Mouse (Mus musculus) fat pad, adult 2 months (tissue): Measurements from ENCODE around the gene Serinc5.
"Not testable (repeated sequence)": the region's sequence is repeated elsewhere in the genome, so short reads cannot be mapped to it uniquely, and the experiment has no call there.

Experiments used
- DNase-seq: peaks from one replicate; pipeline ENCODE4 v3.0.0-alpha.2; 2011; ENCODE audit warnings: low read depth, low spot score; ENCODE audit errors: extremely low read depth

Serinc5 gene

DNA sequence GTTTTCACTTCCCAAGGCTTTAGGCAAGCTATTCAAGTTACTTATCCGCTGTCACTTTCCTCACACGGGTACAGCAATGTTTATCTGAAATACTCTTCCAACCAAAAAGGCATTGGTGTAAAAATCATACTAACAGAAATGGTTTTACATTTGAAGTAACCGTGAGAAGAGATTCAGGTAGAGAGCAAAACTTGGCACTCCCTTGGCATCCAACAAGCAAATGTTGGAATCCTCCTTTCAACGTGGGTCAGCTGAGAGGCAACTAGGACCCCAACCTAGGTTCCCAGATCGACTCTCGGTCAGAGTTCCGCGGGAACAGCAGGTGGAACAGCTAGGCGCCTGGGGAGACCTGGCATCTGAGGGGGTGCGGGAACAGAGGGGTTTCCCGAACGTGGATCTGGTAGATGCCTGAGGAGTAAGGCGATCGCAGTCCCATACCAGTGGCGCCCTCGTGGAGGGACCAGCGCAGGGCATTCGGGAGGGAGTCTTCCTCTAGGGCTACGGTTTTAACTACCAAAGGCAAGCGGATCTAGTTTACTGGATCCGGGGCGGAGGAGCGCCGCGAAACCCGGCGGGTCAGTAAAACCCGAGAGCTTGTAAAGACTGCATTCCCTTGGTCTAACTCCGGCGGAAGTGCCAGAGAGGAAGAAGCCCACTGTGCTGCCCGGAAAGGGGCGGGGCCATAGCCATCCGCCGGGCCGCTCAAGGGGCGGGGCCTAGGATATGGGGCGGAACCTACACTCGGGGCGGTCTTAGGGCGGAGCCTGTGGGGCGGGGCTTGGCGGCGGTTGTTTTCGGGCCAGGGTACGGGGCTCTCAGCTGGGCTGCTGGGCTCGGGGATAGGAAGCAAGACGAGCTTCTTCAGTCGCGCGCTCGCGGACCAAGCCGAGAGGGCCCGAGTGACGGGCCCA is at the start of gene Serinc5:
Gene Serinc5, plus strand, starts transcription at position 781 of the 911 bp plus-strand sequence.
- DNase-seq = no peak

GRCm38 (mm10) chr13:92576072-92576471 is 34.8 kb upstream of the Serinc5 start, which contains the start of gene Spz1:
TSS of gene Spz1 (minus strand) at chr13:92576172.
- no peak for DNase-seq

DNA sequence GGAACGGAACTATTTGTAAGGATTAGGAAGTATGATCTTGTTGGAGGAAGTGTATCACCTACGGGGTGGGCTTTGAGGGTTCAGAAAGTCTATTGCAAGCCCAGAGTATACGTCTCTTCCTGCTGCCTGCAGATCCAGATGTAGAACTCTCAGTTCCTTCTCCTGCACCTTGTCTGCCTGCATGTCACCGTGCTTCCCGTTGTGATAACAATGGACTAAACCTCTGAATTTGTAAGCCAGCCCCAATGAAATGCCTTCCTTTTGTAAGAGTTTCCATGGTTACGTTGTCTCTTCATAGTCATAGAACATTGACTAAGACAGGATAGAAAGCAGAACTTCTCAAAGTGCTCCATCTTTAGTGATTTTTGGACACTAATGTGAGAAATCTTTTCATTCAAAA is 34.2 kb upstream of the Serinc5 start:
- DNase-seq = no peak

DNA sequence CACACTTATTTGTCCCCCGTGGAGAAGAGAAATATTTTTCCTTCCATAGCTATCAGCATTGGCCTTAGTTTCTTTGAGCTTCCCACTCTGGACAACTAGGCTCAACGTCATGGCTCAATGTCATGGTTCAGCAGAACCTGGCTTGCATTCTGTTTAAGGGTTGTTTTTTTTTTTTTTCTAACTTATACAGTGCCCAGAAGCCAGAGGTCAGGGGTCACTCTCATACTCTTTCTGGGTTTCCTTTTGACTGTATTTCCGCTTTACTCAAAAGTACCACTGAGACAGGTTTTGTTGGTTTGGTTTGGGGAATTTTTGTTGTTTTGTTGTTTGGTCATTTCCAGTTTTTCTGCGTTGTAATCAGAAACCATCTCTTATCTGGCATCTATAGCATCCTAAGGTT is 32.7 kb upstream of the Serinc5 start:
- no peak for DNase-seq

DNA sequence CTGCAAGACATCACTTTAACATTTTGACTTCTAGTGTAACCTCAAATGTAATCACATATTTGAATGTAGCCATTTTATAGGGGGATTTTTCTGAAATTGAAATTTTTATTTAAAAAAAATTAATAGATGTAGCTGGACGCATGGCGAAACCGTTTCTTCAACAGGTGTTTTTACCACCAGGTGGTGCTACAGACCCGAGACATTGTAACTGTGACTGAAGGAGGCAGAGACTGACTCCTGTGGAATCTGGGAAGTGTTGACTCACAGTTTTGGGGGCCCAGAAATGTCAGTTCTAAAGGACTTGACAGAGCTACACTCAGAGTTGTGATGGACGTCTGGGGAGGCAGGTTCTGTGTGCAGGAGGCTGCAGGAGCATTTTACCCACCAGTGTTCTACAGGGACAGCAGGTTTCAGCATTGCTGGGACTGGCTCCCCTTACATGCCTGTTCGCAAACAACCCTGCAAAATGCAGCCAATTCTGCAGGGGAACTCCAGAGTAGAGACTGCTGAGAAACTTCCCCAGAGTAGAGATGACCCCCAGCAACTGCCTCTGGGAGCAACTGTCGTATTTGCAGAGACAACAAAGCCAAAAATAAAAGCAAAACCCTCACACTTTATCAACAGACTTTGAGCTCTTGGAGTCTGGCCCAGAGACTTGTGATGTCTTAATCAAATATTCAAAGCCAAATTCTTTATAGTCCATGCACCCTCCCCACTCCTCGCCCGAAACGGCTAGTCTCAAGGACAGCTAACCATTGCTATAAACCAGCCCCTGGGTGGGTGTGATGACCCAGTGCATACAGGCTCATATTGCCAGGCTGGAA is 30.5 kb upstream of the Serinc5 start:
- DNase-seq = no peak

DNA sequence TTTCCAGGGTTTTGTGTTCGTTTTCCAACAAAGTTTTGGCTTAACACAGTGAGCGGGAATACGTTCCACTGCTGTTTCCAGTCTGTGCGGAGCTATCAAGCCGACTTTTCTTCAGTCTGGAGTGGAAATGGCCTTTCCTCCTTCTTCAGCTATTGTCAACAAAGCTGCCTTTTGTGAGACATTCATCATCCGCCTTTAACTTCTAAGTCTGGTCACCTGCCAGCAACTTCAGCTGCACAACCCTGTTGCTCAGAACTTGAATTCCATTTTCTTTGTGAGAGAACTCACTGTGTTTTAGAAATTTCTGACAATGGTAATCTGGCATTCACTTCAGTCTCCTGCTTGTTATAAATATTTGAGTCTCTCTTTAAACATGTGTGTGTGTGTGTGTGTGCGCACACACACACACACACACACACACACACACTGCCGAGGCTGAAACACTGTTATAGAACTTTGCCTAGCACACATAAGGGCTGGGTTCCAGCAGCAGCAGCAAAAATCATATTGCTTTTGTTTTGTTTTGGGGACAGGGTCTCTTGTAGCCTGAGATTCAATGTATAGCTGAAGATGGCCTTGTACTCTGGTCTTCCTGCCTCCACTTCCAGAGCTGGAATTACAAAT is 26.7 kb upstream of the Serinc5 start:
- DNase-seq = no peak

- no peak for DNase-seq
Observed at GRCm38 (mm10) chr13:92588704-92589103, 22.2 kb upstream of the Serinc5 start.

DNA sequence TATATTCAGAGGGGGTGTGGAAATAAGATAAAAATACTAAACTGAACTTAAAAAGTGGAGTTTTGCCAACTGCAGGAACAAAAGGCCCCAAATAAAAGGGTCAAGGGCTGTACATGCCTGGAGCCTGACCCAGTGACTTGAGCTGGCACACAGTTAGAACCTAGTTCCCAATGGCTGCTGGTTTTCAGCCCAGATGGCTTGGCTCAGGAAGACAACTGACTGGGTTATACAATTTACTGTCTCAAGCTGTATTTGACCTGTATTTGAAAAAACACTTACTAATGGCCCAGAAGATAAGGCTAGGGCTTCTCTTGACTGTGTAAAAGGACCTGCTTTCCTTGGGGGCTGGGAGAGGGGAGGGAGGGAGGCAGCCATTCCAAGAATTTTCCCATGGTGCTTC is 21.6 kb upstream of the Serinc5 start:
- DNase-seq = no peak

DNA sequence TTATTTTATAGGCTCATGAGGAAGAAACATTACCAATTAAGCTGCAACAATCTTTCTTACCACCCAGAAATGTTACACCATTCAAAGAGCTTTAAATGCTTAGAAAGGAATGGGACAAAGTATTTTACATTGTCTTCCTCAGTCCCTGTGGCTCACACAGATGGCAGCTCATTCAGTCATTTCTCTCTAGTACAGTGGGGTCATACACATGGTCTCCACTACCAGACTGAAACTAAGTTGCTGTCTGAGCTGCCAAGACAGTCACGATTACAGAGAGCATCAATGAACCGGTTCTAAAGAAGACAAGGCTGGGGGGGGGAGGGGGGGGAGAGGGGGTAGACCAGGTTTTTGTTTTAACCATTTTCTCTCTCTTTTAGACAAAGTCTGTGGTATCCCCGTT is 19.7 kb upstream of the Serinc5 start:
- DNase-seq = no peak

DNA sequence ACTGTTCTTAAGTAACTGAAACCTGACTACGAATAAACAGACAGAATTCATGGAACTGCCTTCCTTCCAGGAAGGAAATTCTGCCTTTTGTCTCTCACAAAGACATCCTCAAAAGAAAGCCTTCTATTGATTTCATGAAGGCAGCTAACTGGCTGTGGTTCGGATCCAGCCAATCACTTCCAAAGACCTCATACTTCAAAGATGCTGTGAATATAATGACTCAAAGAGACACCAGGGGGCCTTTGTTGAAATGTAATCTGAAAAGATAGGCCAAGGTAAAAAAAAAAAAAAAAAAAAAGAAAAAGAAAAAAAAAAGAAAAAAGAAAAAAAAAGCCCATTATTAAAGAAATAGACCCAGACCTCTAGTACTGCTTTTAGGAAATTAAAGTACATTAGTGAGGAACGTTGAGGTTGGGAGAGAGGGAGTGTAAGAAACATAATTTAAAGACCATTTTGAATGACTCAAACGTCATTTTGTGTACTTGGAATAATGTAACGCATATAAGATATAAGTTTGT is 18.6 kb upstream of the Serinc5 start:
- DNase-seq = no peak

DNA sequence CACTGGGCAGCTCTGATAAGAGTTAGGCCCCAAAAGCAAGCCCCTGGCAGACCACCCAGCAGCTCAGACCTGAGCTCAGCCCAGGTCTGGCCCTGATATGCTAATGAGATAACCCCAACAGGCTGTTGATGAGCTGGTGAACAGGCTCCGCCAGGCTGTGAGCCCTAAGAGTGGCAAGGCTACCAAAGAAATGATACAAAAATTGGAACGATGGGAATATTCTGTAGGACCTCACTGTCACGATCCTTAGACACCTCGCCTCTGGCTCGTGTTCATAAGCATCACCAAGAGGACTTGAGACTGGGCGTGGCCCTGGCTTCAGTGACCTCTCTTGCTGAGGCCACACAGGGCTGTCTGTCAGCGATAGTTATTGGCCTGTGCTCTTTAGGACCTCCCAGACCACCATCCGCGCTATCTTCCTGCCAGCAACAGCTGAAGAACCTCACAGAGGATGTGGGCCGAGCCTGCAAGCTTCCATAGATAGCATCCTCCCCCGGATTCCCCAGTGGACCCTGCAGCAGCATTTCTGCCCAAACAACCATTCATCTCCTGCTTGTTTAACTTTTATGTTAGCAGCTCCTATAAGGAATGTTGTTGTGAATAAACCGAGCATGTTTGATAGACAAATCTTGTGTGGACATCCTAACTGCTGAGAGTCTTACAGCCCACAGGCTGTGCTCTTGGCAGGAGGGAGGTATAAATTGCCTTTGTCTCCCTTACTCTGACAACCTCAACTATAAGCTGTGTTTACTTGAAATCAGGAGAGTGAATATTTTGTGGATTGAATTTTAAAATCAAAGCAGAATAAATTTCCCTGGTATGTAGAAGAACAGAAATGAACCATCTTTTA is 17.9 kb upstream of the Serinc5 start:
- no peak for DNase-seq

DNA sequence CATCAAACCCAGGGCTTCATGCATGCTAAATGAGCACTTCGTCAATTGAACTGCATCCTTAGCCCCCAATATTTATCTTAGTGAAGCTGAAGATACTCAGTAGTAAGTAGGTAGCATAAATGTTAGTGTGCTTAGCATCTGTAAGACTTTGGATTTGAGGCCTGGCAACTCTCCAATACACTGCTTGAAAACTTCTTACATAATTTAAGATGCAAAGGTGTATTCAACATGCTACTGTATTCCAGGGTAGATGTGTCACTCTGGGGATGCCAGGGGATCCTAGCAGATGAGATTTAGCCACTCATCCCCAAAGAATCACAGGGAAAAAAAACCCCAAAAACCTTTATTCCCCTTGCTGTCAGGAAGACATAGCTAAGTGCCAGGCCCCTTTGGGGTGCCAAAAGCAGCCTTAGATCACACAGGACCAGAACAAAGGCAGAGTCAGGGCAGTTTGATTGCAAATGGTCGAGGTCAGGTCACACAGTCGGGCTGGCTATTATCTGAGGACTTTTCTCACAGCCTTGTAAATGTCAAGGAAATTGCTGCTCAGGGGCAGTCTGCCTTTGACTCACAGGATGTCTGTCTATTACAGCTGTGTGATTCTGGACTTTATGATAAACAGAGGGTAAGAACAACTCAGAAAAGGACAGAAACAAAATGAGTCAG is 17.0 kb upstream of the Serinc5 start:
- no peak for DNase-seq

- DNase-seq = no peak
Observed at GRCm38 (mm10) chr13:92594481-92594880, 16.4 kb upstream of the Serinc5 start.

DNA sequence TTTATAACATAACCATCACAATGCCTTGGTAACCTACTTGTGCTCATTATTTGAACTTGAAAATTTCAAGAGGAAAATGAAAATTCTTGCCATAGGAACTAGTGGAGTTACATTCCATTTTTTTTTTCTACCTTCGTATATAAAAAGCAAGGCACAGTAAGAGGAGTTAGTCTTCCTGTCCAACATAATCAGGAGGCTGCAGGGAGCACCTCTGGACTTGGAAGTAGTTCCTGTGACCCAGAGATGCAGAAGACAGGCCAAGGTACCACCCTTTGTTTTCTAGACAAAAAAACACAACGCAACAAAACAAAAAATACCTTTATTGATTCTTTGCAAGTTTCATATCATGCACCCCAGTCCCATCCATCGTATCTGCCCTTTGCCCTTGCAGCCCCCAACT is 16.0 kb upstream of the Serinc5 start:
- no peak for DNase-seq

DNA sequence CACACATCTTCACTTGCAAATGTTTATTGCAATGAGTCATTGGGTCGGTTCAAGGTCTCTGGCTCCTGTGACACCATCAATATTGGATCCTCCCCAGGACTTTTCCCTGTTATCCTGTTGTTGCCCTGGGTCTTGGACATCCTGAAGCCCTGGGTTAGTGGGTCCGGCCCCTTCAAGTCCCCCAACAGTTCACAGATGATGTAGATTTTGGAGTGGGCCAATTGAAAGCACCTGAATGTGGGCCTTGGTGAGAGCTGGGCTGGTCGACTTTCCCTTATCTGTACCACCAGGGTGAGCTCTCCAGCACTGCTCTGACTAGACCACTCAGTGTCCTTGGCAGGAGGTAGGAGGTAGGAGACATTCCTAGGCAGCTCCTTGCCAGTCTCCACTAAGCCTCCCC is 15.5 kb upstream of the Serinc5 start:
- no peak for DNase-seq

DNA sequence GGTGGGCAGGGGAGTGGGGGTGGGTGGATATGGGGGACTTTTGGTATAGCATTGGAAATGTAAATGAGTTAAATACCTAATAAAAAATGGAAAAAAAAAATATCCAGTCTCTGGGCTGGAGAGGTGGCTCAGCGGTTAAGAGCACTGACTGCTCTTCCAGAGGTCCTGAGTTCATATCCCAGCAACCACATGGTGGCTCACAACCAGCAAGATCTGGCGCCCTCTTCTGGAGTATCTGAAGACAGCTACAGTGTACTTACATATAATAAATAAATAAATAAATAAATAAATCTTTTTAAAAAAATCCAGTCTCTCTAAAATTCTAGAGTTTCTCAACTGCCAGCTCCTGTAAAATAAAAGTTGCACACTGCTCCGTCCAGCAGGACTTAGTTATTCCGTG is 5.6 kb upstream of the Serinc5 start:
- not testable (repeated sequence) for DNase-seq

GRCm38 (mm10) chr13:92609486-92610310 is 1.2 kb upstream of the Serinc5 start:
- DNase-seq = no peak

DNA sequence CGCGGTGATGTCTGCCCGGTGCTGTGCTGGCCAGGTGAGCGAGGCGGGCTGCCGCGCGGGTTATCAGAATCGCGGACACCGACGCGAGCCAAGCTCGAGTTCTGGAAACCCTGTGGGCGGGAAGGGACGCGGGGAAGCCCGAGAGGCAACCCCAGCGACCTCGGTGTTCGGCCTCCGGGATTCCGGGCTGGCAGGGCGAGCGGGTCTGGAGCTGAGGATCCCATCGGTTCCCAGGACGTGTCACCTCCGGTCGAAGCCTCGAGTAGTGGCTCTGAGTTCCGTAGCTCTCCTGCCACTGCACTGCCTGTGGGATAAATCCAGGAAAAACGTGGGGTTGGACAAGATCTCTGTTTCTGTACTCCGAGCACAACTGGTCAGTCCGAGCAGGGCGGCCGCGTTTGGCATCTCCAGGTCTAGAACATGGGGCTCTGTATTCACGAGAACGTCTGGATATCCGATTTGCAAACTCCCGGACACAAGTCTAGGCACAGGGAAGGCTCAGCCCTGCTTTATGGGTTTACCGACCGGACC is 428 bp downstream of the Serinc5 start:
- DNase-seq = no peak

- DNase-seq = no peak
Observed at GRCm38 (mm10) chr13:92611917-92612316, 1.0 kb downstream of the Serinc5 start.
